Mouse (Mus musculus) heart, adult 2 months (tissue): Measurements from ENCODE around the gene Fdps.

ENCODE experiments used
- CTCF ChIP-seq: fragments of 200-600 bp; IDR thresholded peaks from 2 replicates; pipeline ENCODE4 v1.8.1; 2022; ENCODE audit warnings: antibody characterized with exemption, mild to moderate bottlenecking, moderate library complexity
- POLR2A ChIP-seq: fragments of 200-500 bp; IDR thresholded peaks from 2 replicates; pipeline ENCODE4 v1.6.1; 2011; ENCODE audit warnings: mild to moderate bottlenecking, low read depth, low read length, control low read depth; ENCODE audit not compliant: insufficient read depth

DNA sequence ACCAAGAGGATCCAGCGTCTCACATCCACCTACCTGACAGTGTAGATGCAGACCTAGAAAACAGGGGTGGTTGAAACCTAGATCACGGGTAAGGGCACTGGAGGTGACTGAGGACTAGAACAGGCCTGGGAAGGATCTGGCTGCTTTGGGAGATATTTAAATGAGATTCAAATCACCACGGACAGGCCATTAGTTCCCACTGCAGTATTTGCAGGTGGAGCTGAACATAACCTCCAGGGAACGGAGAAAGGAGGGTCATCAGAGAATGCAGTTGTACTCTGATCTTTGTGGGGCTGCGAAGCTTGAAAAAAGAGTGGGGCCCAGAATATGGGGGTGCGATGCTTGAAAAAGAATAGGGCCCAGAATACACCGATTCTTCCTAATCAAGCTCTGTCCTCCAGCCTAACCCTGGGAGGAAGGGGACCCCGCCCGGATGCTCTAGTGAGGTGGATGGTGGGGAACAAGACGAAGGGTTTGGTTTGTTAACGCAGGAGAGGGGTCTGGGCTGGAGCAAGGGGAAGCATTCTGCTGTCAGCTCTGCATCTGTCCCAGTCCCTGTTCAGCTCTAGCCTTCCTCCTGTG, 9.2 kb downstream of the Fdps start:
- TF ChIP-seq CTCF = no peak
- no peak for TF ChIP-seq POLR2A
